Mouse (Mus musculus) midbrain, embryonic 12.5 days (tissue): ENCODE measurements around the gene Acot10. TPM values are rescaled to one million over a fixed set of nuclear protein-coding genes. Genes with fewer than 3 reads are reported as not detected.

ENCODE experiments used
- polyA plus RNA-seq: library from polyadenylated mRNA; unstranded; fragments of >200 nt; fragmentation: Nextera tagmentation; extraction: Ambion mirVana; gene quantifications from 2 replicates; pipeline ENCODE4 v1.2.1, GENCODE M21; 2016

The Acot10 gene
- polyA plus RNA-seq, 1 experiment from 2014 or later: 0.20 TPM

Other genes starting within 250 kb of the Acot10 start
- gene Cdh12, start 217.5 kb downstream of the Acot10 start, polyA plus RNA-seq: 1.2 TPM in 2 replicates